Mouse (Mus musculus) embryonic fibroblast, embryonic 13.5 days (primary cell): ENCODE results near the gene Osbpl7.

ENCODE experiments used
- CTCF ChIP-seq: IDR thresholded peaks from 2 replicates; pipeline ENCODE4 v1.5.1; 2011; ENCODE audit warnings: mild to moderate bottlenecking, control low read depth, low read length, moderate library complexity, borderline replicate concordance; ENCODE audit not compliant: insufficient read depth
- POLR2A ChIP-seq: IDR thresholded peaks from 2 replicates; pipeline ENCODE4 v1.6.1; 2011; ENCODE audit warnings: low read depth, mild to moderate bottlenecking, control low read depth, low read length, moderate library complexity

DNA sequence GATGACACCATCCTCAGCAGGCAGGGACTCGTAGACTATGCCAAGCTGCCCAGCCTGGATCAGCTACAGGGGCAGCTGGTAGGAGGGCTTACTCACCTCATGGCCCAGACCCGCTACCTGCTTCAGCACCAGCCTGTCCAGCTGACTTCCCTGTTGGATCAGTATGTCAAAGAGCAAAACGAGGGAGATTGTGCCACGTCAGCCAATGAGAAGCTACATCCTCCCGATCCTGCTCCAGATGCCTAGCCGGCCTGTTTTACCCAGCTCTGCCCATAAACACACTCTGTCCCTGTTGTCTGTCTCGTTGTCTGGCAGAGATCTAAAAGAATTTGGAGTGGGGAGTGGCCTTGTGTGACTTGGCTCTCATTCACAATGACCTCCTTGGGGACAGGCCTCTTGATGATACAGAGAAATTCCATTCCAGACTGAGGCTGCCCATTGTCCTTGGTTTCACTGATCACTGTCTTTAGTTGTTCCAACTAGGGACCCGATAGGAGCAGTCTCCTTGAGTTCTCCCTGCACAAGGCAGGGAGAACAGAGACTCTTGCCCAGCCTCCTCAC, 2.3 kb upstream of the Osbpl7 start:
- no peak for TF ChIP-seq CTCF
- TF ChIP-seq POLR2A = no peak
